Mouse (Mus musculus) heart, embryonic 14.5 days (tissue): ENCODE measurements around the gene Hist1h4i. TPM values are rescaled to one million over a fixed set of nuclear protein-coding genes. Genes with fewer than 3 reads are reported as not detected.
A peak's percentile ranks its signal among the peaks of the same experiment; 100 is the strongest.

Experiments
- ATAC-seq: fragments of 200-750 bp; cut with Nextera tagmentation; 2 replicates; pipeline ENCODE4 v1.8.0; 2017; ENCODE audit warnings: low read depth, moderate TSS enrichment; ENCODE audit not compliant: insufficient number of reproducible peaks, insufficient read depth, low FRiP score
- H3K27ac ChIP-seq, 2 experiments: fragments of 200-500 bp in 1 of 2; fragments of 300-500 bp in 1 of 2; sonication (generic) in 1 of 2; replicated peaks in 1 of 2; 2 replicates each; pipeline ENCODE4 v1.5.1; 2012 to 2014; ENCODE audit warnings: low read depth in 2 of 2, low read length in 2 of 2, control low read depth in 1 of 2, mild to moderate bottlenecking in 1 of 2, mixed read lengths in 1 of 2; ENCODE audit not compliant: control insufficient read depth in 1 of 2, insufficient read depth in 1 of 2
- H3K27me3 ChIP-seq: fragments of 300-500 bp; sonication (generic); 2 replicates; pipeline ENCODE4 v1.6.1; 2014; ENCODE audit warnings: mild to moderate bottlenecking, low read length, control low read depth; ENCODE audit not compliant: control insufficient read depth, insufficient read depth
- H3K36me3 ChIP-seq: fragments of 300-500 bp; sonication (generic); 2 replicates; pipeline ENCODE4 v1.6.1; 2014; ENCODE audit warnings: mild to moderate bottlenecking, control low read depth, low read length, mixed read lengths; ENCODE audit not compliant: control insufficient read depth, insufficient read depth
- H3K4me1 ChIP-seq, 2 experiments: fragments of 200-500 bp in 1 of 2; fragments of 300-500 bp in 1 of 2; sonication (generic) in 1 of 2; 2 replicates each; pipeline ENCODE4 v1.6.1; 2012 to 2014; ENCODE audit warnings: low read length in 2 of 2, control low read depth in 1 of 2, mixed read lengths in 1 of 2; ENCODE audit not compliant: control insufficient read depth in 2 of 2, insufficient read depth in 2 of 2
- H3K4me2 ChIP-seq: fragments of 300-500 bp; sonication (generic); 2 replicates; pipeline ENCODE4 v1.6.1; 2014; ENCODE audit warnings: mild to moderate bottlenecking, low read length
- H3K4me3 ChIP-seq, 2 experiments: fragments of 200-500 bp in 1 of 2; fragments of 300-500 bp in 1 of 2; sonication (generic) in 1 of 2; 2 replicates each; pipeline ENCODE4 v1.5.1; 2012 to 2014; ENCODE audit warnings: low read length in 2 of 2, mild to moderate bottlenecking in 2 of 2, control low read depth in 1 of 2, low read depth in 1 of 2, moderate library complexity in 1 of 2; ENCODE audit not compliant: control insufficient read depth in 1 of 2, insufficient read depth in 1 of 2
- H3K9ac ChIP-seq: fragments of 300-500 bp; sonication (generic); 2 replicates; pipeline ENCODE4 v1.6.1; 2014; ENCODE audit warnings: mild to moderate bottlenecking, low read length
- H3K9me3 ChIP-seq: fragments of 300-500 bp; sonication (generic); 2 replicates; pipeline ENCODE4 v1.6.1; 2016; ENCODE audit warnings: low read length, control low read depth; ENCODE audit not compliant: control insufficient read depth
- WGBS: fragments of 180-500 bp; shearing (Covaris S2); extraction: QIAGEN DNeasy Blood & Tissue Kit; methylation state at CpG from one replicate; pipeline ENCODE4 v1.1.7; 2014; 5-methylcytosine and 5-hydroxymethylcytosine counted together
- polyA plus RNA-seq: library from polyadenylated mRNA; unstranded; fragments of >200 nt; fragmentation: Nextera tagmentation; extraction: Ambion mirVana; gene quantifications from 2 replicates; pipeline ENCODE4 v1.2.1, GENCODE M21; 2014

Gene Hist1h4i
- polyA plus RNA-seq, 1 experiment from 2014 or later: 9.3 TPM

DNA sequence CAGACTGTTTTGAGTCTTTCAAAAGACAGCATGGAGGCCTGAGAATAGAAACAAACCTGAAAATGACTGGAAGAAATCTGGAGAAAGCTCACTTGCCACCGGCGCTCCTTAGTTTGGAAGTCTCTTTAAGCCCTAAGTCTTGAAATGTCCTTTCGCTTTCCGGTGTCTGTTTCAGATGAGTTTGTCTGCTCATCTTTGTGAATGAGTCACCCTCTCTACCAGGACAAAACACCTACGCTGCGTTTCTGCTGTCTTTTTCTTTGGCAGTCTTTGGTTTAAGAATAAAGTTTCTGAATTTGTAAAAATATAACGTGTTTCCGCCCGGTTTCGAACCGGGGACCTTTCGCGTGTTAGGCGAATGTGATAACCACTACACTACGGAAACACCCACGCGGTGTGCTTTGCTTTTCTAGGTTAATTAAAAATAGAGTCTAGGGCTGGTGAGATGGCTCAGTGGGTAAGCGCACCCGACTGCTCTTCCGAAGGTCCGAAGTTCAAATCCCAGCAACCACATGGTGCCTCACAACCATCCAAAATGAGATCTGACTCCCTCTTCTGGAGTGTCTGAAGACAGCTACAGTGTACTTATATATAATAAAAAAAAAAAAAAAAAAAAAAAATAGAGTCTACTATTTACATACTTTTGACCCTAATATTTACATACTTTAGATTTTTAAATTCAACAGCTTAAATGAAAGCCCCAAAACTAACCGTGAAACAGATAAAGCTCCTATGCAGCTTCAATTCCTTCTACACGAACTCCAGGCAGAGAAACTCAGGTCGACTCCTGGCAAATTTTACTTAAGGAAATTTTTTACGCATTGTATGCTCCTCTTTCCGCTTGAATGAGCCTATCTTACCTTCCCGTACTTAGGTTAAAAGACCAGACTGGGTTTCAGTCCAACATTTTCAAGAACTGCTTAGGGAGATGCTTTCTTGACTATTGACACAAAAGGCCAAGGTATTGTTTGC, 25.4 kb downstream of the Hist1h4i start:
- Histone ChIP-seq H3K4me1 (peaks cover 0 to 2% of the 10 kb centered on the region in 2 experiments; a peak in 2 of 4 replicates), H3K9me3 (0 out of 2 replicates have a peak, but pooled peaks cover 3% of the 10 kb centered on the region), H3K4me2 (peak overlapping the region; percentile 52), H3K9ac (no peak overlapping the region), H3K27ac (no peak overlapping the region), H3K36me3 (no peaks in the 10 kb centered on the region), H3K27me3 (peaks cover 44% of the 10 kb centered on the region), H3K4me3 (no peak overlapping the region; a peak in 1 of 4 replicates)
- ATAC-seq: no peak; the same call in 1 of the 2 replicates
- 16% methylated on average over 27 of the region's 27 CpGs for WGBS

DNA sequence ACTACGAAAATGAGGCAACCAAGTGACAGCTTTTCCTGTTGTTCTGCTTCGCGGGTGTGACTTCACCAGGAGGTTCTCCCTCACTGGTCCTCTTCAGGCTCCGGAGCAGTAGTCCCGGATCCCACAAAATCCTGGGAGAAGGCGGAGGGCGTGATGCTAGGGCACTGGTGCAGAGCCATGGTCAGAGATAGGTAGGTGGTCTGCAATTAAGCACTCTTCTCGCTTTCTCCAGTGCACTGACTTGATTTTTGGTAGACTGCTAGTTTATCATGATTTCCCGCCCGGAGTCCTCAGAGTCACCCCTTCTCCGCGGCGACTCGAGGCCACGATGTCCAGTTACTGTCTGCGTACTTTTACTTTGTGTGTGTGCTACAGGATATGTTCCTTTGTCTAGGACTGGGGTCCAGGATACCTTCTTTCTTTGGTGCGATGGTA, 26.7 kb downstream of the Hist1h4i start:
- peaks cover 0 to 2% of the 10 kb centered on the region in 2 experiments; a peak in 2 of 4 replicates for H3K4me1 ChIP-seq
- H3K27me3 ChIP-seq: peaks cover 57% of the 10 kb centered on the region
- 0 out of 2 replicates have a peak, but pooled peaks cover 3% of the 10 kb centered on the region for H3K9me3 ChIP-seq
- no peak overlapping the region for H3K27ac ChIP-seq
- 10% methylated on average over 17 of the region's 17 CpGs for WGBS
- H3K4me3 ChIP-seq: peak overlapping the region; percentile 0 to 24
- no peak for ATAC-seq
- peak overlapping the region; percentile 52 for H3K4me2 ChIP-seq
- no peaks in the 10 kb centered on the region for H3K36me3 ChIP-seq
- no peak overlapping the region for H3K9ac ChIP-seq

DNA sequence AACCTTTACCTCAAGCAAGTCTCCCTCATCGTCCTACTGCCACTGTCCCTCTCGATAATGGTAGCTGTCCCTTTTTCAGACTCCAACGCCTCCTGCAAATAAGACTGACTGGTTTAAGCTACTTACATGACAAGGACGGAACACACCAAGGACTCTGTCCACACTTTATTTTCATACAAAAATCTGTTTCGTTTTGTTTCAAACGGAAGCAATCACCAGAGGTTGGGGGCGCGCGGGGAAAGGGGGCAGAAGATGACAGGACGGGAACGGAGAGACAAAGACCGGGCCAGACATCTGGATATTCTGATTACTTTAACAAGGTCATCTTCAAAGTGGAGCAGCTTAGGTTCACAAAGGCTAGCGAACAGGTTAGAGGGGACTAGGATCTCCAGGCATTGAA, 27.4 kb downstream of the Hist1h4i start:
- 20% methylated on average over 13 of the region's 13 CpGs for WGBS
- 0 out of 2 replicates have a peak, but pooled peaks cover 3% of the 10 kb centered on the region for H3K9me3 ChIP-seq
- H3K27ac ChIP-seq: no peak overlapping the region
- ATAC-seq: no peak
- no peaks in the 10 kb centered on the region for H3K36me3 ChIP-seq
- peak overlapping the region; percentile 20; the same call in 1 of the 2 replicates for H3K4me2 ChIP-seq
- peaks cover 0 to 2% of the 10 kb centered on the region in 2 experiments; a peak in 2 of 4 replicates for H3K4me1 ChIP-seq
- 0 out of 4 replicates have a peak overlapping the region, but pooled peaks of 1 of the 2 experiments have one; percentile 8 for H3K4me3 ChIP-seq
- H3K27me3 ChIP-seq: peaks cover 64% of the 10 kb centered on the region
- H3K9ac ChIP-seq: no peak overlapping the region

DNA sequence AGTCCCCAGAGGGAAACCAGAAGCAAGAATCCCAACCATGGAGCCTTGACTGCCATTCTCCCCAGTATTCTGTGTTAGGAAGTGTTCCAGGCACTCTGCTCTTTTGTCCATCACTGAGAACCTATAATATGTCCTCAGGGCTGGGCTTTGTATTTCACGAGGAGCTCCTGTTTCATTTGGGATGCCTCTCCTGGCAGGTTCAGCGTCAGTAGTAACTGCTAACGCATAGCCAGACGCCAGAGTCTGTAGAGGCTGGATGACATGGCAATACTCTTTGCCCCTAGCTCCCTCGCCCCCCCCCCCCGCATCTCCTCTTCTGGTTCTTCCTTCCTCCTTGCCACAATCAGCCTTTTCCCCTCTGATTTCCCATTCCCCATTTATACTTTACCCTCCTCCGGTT, 31.5 kb downstream of the Hist1h4i start, which contains the start of gene Prss16:
Gene Prss16, minus strand, starts transcription at position 101 of the 400 bp plus-strand sequence.
- Histone ChIP-seq H3K36me3 (no peaks in the 10 kb centered on the region), H3K9ac (no peak within 1 kb of the TSS), H3K9me3 (no peaks in the 10 kb centered on the region), H3K4me2 (no peak within 1 kb of the TSS), H3K27me3 (peaks cover 91% of the 10 kb centered on the region), H3K4me3 (no peak within 1 kb of the TSS), H3K4me1 (peaks cover 4 to 15% of the 10 kb centered on the region in 2 experiments; a peak in 3 of 4 replicates), H3K27ac (no peak within 1 kb of the TSS)
- WGBS: 39% methylated on average over 5 of the region's 7 CpGs
- no peak for ATAC-seq

DNA sequence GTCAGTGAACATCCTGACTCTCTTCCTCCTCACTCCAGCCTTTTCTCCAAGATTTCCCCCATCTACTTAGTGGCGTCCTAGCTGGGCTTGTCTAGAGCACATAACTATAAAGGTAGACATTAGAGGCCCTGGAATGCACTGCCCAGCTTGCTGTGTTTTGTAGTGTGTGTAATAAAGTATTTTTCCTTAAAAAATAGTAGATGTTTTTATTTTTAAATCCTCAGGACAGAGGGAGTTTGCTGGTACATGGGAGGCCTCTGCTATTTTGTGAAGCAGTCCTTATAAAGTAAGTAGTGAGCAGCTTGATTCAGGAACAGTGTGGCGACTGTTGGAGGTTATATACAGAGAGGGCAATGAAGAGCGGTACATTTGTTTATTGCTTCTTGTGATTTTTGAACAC, 32.5 kb downstream of the Hist1h4i start:
- WGBS: 83% methylated on average over 3 of the region's 3 CpGs
- H3K9ac ChIP-seq: no peak overlapping the region
- no peak for ATAC-seq
- H3K4me1 ChIP-seq: peaks cover 2 to 15% of the 10 kb centered on the region in 2 experiments; a peak in 3 of 4 replicates
- no peak overlapping the region for H3K4me3 ChIP-seq
- H3K27ac ChIP-seq: no peak overlapping the region
- H3K4me2 ChIP-seq: no peak overlapping the region
- no peaks in the 10 kb centered on the region for H3K36me3 ChIP-seq
- no peaks in the 10 kb centered on the region for H3K9me3 ChIP-seq
- peaks cover 91% of the 10 kb centered on the region for H3K27me3 ChIP-seq

DNA sequence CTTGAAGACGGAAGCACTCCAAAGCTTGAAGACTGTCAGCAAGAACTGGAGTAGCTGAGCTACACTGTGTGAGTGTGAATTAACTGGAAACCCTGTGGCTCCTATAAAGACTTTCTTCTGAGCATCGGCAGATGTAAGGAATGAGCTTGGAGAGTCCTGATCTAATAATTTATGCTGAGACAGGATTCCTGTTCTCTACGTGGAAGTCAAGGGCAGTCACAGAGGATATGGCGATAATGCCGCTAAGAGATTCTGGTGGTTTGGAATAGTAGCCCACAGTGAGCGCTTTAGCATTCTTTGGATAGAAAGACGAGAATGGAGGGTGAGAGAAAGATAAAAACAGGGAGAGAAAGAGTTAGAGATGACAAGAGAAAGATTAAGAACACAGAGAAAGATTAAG, 33.3 kb downstream of the Hist1h4i start:
- Histone ChIP-seq H3K4me2 (no peak overlapping the region), H3K4me3 (no peak overlapping the region)
- WGBS: 48% methylated on average over 7 of the region's 7 CpGs

DNA sequence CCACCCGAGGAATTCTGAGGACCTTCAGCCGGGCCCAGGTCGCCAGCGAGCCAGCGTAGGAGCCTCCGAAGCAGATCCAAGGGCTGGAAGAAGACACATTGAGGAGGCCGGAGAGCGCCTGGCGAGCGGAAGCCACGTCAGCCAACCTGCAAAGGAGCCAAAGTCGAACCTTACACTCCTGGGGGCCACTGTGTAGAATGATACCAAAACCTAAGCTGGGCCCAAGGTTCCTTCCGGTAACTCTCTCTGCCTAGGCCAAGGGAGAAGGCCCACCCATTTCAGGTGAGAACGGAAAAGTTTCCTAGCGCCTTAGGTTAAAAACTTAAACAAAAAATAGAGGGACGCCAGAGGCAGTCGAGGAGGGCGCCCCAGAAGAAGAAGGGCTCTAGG, 34.0 kb downstream of the Hist1h4i start:
- Histone ChIP-seq H3K27me3 (peaks cover 93% of the 10 kb centered on the region), H3K4me3 (peak overlapping the region; percentile 54 to 64; a peak in 3 of 4 replicates), H3K27ac (no peak overlapping the region), H3K4me1 (peaks cover 2 to 15% of the 10 kb centered on the region in 2 experiments; a peak in 2 of 4 replicates), H3K9ac (peak overlapping the region; percentile 12; the same call in 1 of the 2 replicates), H3K4me2 (peak overlapping the region; percentile 96), H3K36me3 (no peaks in the 10 kb centered on the region), H3K9me3 (no peaks in the 10 kb centered on the region)
- WGBS: 4% methylated on average over 18 of the region's 18 CpGs
- no peak for ATAC-seq

More for the DNA sequence above, 33.3 kb downstream of the Hist1h4i start:
- Histone ChIP-seq H3K36me3 (no peaks in the 10 kb centered on the region), H3K27me3 (peaks cover 94% of the 10 kb centered on the region), H3K4me1 (peaks cover 2 to 15% of the 10 kb centered on the region in 2 experiments; a peak in 2 of 4 replicates), H3K27ac (no peak overlapping the region), H3K9ac (no peak overlapping the region), H3K9me3 (no peaks in the 10 kb centered on the region)
- no peak for ATAC-seq
